Mouse (Mus musculus) layer of hippocampus, postnatal 25 days (tissue): Measurements from ENCODE around the gene Ago4. TPM values are rescaled to one million over a fixed set of nuclear protein-coding genes. Genes with fewer than 3 reads are reported as not detected.
"Not testable (repeated sequence)": the region's sequence is repeated elsewhere in the genome, so short reads cannot be mapped to it uniquely, and the experiment has no call there.

Experiments
- DNase-seq, 2 experiments: peaks; one replicate each; pipeline ENCODE4 v3.0.0; 2022; ENCODE audit warnings: mixed read lengths in 2 of 2, low spot score in 1 of 2; ENCODE audit errors: extremely low spot score in 1 of 2
- total RNA-seq, 2 experiments: library from RNA; stranded (reverse); gene quantifications; 2 replicates each; pipeline ENCODE4 v1.2.3; 2021

Gene Ago4
- total RNA-seq = 1 to 10 TPM; 6.9 to 7.4 TPM

GRCm38 (mm10) chr4:126532827-126533728, at the start of gene Ago4:
Ago4 (minus strand) TSS chr4:126533472.
- DNase-seq = peak; percentile 38 to 42

- DNase-seq = no peak
Measured at GRCm38 (mm10) chr4:126579077-126579476, 45.8 kb upstream of the Ago4 start.

- DNase-seq = no peak
Measured at GRCm38 (mm10) chr4:126577920-126578319, 44.6 kb upstream of the Ago4 start.

GRCm38 (mm10) chr4:126576281-126576680, 43.0 kb upstream of the Ago4 start:
- no peak for DNase-seq

- no peak for DNase-seq
Measured at GRCm38 (mm10) chr4:126569783-126570182, 36.5 kb upstream of the Ago4 start.

- no peak for DNase-seq
Measured at GRCm38 (mm10) chr4:126567243-126567642, 34.0 kb upstream of the Ago4 start.

- no peak for DNase-seq
Measured at GRCm38 (mm10) chr4:126563798-126564197, 30.5 kb upstream of the Ago4 start.

GRCm38 (mm10) chr4:126556809-126557711, 23.8 kb upstream of the Ago4 start, which contains the start of gene Clspn:
Clspn (plus strand) TSS chr4:126556935.
- DNase-seq = peak; percentile 55 to 69

GRCm38 (mm10) chr4:126554462-126554861, 21.2 kb upstream of the Ago4 start:
- no peak for DNase-seq

GRCm38 (mm10) chr4:126553685-126554084, 20.4 kb upstream of the Ago4 start:
- no peak for DNase-seq

GRCm38 (mm10) chr4:126553105-126553504, 19.8 kb upstream of the Ago4 start:
- DNase-seq = no peak

- DNase-seq = no peak
Measured at GRCm38 (mm10) chr4:126552136-126552535, 18.9 kb upstream of the Ago4 start.

GRCm38 (mm10) chr4:126546183-126546582, 12.9 kb upstream of the Ago4 start:
- no peak for DNase-seq

GRCm38 (mm10) chr4:126545703-126546102, 12.4 kb upstream of the Ago4 start:
- no peak for DNase-seq

- no peak for DNase-seq
Measured at GRCm38 (mm10) chr4:126545016-126545415, 11.7 kb upstream of the Ago4 start.

GRCm38 (mm10) chr4:126542838-126543237, 9.6 kb upstream of the Ago4 start:
- no peak for DNase-seq

- no peak for DNase-seq
Measured at GRCm38 (mm10) chr4:126540487-126541071, 7.3 kb upstream of the Ago4 start.

GRCm38 (mm10) chr4:126536865-126537264, 3.6 kb upstream of the Ago4 start:
- DNase-seq = no peak

- not testable (repeated sequence) for DNase-seq
Measured at GRCm38 (mm10) chr4:126535631-126536030, 2.4 kb upstream of the Ago4 start.

GRCm38 (mm10) chr4:126533729-126534070, 428 bp upstream of the Ago4 start:
- no peak for DNase-seq

- no peak for DNase-seq
Measured at GRCm38 (mm10) chr4:126532292-126532691, 980 bp downstream of the Ago4 start.
